Mouse (Mus musculus) brain, embryonic 14.5 days (tissue): ENCODE measurements around the gene App. TPM values are rescaled to one million over a fixed set of nuclear protein-coding genes. Genes with fewer than 3 reads are reported as not detected.

ENCODE experiments used
- DNase-seq: peaks from one replicate; pipeline ENCODE4 v3.0.0-alpha.2; 2011; ENCODE audit warnings: low read depth
- CTCF ChIP-seq: fragments of 200-500 bp; IDR thresholded peaks from 2 replicates; pipeline ENCODE4 v1.5.1; 2012; ENCODE audit warnings: inconsistent platforms, mild to moderate bottlenecking, moderate library complexity, borderline replicate concordance; ENCODE audit not compliant: insufficient read depth, insufficient read length; ENCODE audit errors: extremely low read depth
- POLR2A ChIP-seq: fragments of 200-500 bp; IDR thresholded peaks from 2 replicates; pipeline ENCODE4 v1.6.1; 2012; ENCODE audit warnings: mild to moderate bottlenecking, inconsistent platforms, borderline replicate concordance; ENCODE audit not compliant: poor library complexity, insufficient read depth, insufficient read length, severe bottlenecking; ENCODE audit errors: extremely low read depth
- polyA plus RNA-seq: library from polyadenylated mRNA; depleted of rRNA; stranded (reverse); fragments of >200 nt; gene quantifications from 2 replicates; pipeline ENCODE4 v1.2.3, GENCODE M21; 2012

Gene App
- polyA plus RNA-seq, 1 experiment: 485 TPM

DNA sequence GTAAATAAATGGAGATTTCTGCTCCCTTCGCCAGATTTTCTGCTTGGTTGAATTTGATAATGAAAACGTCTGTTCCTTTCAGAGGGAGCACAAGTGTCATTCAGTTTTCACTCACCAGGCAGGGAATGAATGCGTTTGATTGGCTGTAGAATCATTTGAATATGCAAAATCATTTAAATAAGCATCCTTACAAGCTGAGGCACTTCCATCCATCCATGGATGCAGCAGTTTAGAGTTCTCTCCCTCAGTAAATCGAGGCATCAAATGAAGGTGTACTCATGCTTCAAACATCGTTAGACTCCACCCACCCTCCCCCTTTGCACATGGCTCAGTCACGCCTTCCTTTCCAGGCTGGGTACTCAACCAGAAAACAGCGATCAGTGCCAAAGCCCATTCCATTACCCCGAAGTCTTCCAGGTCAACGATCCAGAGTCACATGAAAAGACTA is 80.9 kb downstream of the App start:
- TF ChIP-seq CTCF (no peak), POLR2A (no peak)
- DNase-seq: peak; percentile 96

DNA sequence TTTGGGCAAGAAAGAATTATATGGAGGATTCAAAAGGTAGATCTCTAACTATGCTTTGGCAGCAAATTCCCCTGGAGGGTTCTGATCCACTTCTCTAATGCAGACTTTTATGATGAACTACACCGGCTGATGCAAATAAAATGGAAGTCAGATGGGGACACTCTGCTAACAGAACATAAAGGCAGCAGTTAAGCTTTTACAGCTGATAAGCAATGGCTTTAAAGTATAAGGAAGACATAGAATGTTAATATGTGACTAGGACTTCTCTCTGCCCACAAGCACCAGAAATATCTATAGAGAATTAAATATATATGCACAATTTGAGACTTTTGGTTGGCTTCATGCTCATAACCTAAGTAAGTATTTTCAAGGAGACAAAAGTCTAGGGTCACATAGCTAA is 81.4 kb downstream of the App start:
- TF ChIP-seq CTCF (no peak), POLR2A (no peak)
- peak; percentile 44 for DNase-seq

DNA sequence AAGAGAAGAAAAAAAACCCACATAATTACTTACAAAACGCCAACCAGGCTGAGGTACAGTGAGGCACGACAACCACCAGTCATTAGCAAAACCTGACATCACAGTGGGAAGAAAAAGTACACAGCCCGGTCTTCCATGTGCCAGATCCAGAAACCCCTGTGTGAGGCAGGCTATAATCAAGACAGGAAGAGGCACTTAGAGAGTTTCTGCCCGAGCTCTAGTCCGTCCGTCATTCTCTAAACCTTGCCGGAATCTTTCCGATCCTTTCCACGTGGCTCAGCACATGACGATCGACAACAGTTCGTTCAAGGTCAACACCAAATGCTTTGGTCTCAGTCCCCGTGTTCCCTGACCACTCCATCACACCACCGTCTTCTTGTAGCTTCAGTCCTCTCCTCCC is 82.6 kb downstream of the App start:
- DNase-seq: peak; percentile 77
- no peak for TF ChIP-seq CTCF
- no peak for TF ChIP-seq POLR2A

DNA sequence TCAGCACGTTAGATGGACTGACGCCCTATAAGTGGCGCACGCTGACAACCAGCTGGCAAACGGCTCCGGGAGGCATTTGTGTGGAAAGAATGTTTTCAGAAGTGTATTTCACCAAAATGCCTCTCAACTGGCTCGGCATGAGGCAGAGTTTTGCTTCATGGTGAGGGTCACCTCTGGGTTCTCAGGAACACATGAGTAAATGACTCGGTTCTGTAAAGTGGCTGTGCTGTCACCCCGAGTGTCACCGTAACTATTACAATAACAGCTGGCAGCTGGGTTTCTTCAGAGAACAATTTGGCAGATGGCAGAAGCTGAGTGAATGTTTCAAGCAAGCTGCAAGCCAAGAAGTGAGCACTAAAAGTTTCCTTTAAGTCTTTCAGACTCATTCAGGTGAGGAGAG is 85.4 kb downstream of the App start:
- DNase-seq: peak; percentile 68
- TF ChIP-seq POLR2A (no peak), CTCF (no peak)

DNA sequence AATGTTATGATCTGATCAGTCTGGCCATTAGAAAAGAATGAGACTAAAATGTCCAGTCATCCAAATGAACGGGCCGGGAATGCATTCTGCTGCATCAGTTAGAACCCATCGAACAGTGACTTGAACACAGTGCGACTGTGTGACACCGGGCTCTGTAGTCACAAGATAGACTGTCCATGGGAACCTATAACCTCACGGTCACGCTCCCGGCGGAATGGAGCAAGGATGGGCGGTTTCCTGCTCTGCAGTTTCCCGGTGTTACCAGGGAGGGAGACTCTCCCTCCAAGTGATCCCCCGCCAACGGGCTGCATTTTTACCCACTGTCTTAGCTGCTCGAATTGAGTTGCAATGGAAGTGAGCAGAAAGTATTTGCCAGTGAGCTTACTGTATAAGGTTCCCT is 87.3 kb downstream of the App start:
- no peak for DNase-seq
- no peak for TF ChIP-seq POLR2A
- TF ChIP-seq CTCF: no peak

DNA sequence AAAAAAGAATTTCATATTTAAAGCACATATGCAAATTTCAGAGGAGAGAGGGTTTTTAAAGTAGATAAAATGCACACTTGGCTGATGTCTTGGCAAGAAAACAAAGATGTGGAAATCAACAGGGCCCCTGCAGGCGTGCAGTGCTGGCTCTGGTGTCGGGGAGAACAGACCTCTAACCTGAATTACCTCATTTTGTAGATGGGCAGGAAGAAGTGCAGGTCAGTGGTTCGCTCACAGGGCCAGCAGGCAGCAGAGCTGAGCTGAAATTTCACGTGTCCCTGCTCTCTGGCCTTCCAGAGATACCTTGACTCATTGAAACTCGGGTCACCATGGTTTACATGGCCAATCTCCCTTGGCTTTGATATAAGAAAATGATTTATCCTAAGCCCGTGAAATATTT is 87.7 kb downstream of the App start:
- TF ChIP-seq CTCF (no peak), POLR2A (no peak)

DNA sequence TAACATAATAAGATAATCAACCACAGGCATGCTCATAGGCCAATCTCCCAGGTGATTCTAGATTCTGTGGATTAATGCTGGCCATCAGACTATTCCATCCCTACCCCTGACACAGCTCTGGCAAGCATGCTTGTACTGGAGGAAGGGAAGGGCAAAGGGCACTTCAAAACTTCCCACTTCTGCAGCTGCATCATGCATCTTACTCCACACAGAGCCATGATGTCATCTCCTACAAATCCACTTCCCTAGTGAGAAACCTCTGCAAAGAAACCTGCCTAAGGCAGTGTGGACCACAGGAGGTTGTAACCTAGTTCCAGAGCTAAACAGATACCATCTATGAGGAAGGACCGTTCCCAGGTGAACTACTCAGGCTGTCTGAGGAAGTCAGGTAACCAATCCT is 89.4 kb downstream of the App start:
- DNase-seq: no peak
- TF ChIP-seq CTCF (no peak), POLR2A (no peak)

More for the DNA sequence above, 87.7 kb downstream of the App start:
- DNase-seq: peak; percentile 53

DNA sequence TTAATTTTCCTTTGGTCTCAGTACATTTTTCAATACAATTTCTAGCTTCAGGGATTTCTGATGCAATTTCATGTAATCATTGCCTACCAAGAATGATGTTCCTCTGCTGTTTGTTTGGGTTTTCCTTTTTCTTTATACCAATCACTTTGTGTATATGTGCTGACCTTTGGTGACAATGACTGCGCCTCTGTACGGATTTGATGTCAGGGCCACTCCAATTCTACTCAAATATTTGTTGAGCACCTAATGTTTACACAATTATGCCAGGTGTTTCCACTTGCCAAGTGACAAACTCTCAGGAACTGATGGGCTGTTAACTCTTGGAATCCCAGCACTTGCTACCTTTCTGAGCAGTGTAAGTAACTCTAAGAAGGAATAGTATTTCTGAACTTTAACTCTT is 98.2 kb downstream of the App start:
- TF ChIP-seq CTCF (no peak), POLR2A (no peak)
- DNase-seq: no peak

DNA sequence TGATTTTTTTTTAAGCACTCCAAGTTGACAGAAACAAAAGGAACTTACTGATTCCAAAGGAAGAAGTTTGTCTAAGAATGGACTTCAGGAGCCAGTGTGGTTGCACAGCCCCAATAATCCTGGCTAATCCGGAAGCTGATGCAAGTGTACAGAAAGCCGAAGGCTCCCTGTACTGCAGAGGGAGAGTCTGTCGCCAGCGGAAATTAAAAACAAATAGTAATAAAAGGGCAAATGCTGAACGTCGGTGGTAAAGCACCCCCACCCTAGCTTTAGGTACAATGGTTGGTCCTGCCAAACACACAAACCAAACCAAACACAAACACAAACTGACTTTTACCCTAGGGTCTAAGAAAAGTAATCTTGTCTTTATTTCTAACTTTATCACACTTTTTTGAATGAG is 98.7 kb downstream of the App start:
- no peak for DNase-seq

DNA sequence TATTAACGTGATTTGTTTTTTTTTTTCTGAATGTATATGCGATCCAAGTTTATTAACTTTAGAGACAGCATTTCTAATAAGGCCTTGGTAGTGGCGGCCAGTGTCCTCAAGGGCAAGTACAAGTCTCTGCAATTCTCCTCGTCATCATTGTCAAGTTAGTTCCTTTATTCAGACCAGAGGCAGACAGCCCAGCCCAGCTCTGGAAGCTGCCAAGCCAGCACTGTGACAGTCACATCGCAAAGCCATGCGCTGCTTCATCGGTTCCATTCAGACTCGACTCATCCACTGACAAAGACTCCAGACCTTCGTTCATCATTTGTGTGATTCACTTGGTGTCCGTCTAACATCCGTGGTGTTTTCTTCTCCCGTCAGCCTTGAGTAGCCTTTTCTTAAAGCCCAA is 100.9 kb downstream of the App start:
- peak; percentile 30 for DNase-seq
- TF ChIP-seq POLR2A (no peak), CTCF (no peak)

More for the DNA sequence above, 98.7 kb downstream of the App start:
- TF ChIP-seq CTCF: no peak
- TF ChIP-seq POLR2A: no peak

DNA sequence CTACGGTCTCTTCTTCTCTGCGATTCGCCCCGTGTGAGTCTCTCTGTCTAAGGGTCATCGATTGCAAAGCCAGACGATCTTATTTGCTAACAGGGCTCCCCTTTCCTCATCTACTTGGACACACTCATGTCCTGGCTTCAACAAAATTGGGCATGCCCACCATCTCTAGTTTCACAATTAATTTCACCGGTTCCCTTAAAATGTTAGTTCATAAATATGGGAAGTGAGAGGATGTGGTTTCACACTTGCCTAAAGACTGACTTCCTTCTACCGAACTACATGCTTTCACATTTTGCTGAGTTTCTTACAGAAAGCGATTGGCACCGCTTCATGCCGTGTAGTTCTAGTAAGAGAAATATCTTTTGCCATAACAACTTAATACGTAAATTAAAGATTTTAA is 101.8 kb downstream of the App start:
- TF ChIP-seq CTCF (no peak), POLR2A (no peak)
- DNase-seq: no peak

DNA sequence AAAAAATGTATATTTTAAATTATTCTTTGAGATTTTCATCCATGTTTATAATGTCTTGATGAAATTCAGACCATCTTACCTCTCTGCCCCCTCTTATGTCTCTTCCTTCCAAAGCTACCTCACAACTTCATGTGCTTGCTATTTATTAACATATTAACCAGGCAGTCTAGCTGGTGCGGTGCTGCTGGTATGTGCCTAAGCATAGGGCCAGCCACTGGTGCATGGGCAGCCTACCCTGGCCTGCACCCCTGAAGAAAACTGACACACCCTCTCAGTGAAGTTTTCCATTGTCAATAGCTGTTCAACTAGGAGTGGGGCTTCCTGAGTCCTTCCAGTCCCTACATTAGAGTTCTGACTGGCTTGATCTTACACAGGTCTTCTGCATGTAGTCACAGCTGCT is 102.3 kb downstream of the App start:
- TF ChIP-seq POLR2A (no peak), CTCF (no peak)
- DNase-seq: no peak
